Mouse (Mus musculus) left cerebral cortex, postnatal 10 days (tissue): ENCODE data around the gene Gm13889. TPM values are rescaled to one million over a fixed set of nuclear protein-coding genes. Genes with fewer than 3 reads are reported as not detected.

ENCODE experiments used
- DNase-seq, 2 experiments: peaks; one replicate each; pipeline ENCODE4 v3.0.0; 2021 to 2022; ENCODE audit warnings: low spot score in 2 of 2, mixed read lengths in 1 of 2; ENCODE audit errors: extremely low spot score in 1 of 2
- intact Hi-C: fragments of 180-260 bp; cut with DNase I; formaldehyde crosslinking; loops from one replicate; pipeline ENCODE4 v1.15.1; 2025
- total RNA-seq, 2 experiments: library from RNA; stranded (reverse); gene quantifications; 2 replicates each; pipeline ENCODE4 v1.2.3; 2021

The Gm13889 gene
- total RNA-seq, result 10 to 100 TPM; 62.6 to 66.5 TPM

- peak; percentile 91 to 93 for DNase-seq
- intact Hi-C loops, result loop anchor here (2.0 to 5.0 kb wide), 3 partner anchors 35 to 85 kb away; no protein-coding TSS in a partner anchor
These were observed at the start of gene Gm13889 for GRCm38 (mm10) chr2:93956908-93957784. Gene Gm13889, minus strand, starts transcription at chr2:93957201.

- peak; percentile 86 to 88 for DNase-seq
- intact Hi-C loops, result loop anchor here (2.0 kb wide), 1 partner anchor 132 kb away; no protein-coding TSS in a partner anchor
These were observed 45.3 kb upstream of the Gm13889 start for GRCm38 (mm10) chr2:94002331-94002730.

GRCm38 (mm10) chr2:94001918-94002317 is 44.9 kb upstream of the Gm13889 start:
- intact Hi-C loops, result loop anchor here (2.0 kb wide), 1 partner anchor 131 kb away; no protein-coding TSS in a partner anchor
- DNase-seq, result no peak

- DNase-seq, result no peak
- intact Hi-C loops, result no loop called here
These were observed 44.4 kb upstream of the Gm13889 start for GRCm38 (mm10) chr2:94001411-94001810.

- DNase-seq, result no peak
- intact Hi-C loops, result no loop called here
These were observed 39.3 kb upstream of the Gm13889 start, which contains the start of gene Gm27027 for GRCm38 (mm10) chr2:93996254-93996653. Gene Gm27027, minus strand, starts transcription at chr2:93996354.

- intact Hi-C loops, result loop anchor here (5.0 kb wide), 1 partner anchor 36 kb away; the partner anchor contains the start of gene Gm13889
- DNase-seq, result no peak
These were observed 35.8 kb upstream of the Gm13889 start for GRCm38 (mm10) chr2:93992810-93993209.

GRCm38 (mm10) chr2:93992259-93992658 is 35.3 kb upstream of the Gm13889 start:
- peak in 1 of 2 experiments; percentile 43 for DNase-seq
- intact Hi-C loops, result loop anchor here (5.0 kb wide), 1 partner anchor 35 kb away; the partner anchor contains the start of gene Gm13889

GRCm38 (mm10) chr2:93991336-93991735 is 34.3 kb upstream of the Gm13889 start:
- intact Hi-C loops, result loop anchor here (5.0 kb wide), 1 partner anchor 34 kb away; the partner anchor contains the start of gene Gm13889
- no peak for DNase-seq

- no peak for DNase-seq
- intact Hi-C loops, result no loop called here
These were observed 31.4 kb upstream of the Gm13889 start for GRCm38 (mm10) chr2:93988440-93988839.

- intact Hi-C loops, result no loop called here
- no peak for DNase-seq
These were observed 25.6 kb upstream of the Gm13889 start for GRCm38 (mm10) chr2:93982457-93983235.

GRCm38 (mm10) chr2:93979249-93980120 is 22.5 kb upstream of the Gm13889 start:
- DNase-seq, result no peak
- intact Hi-C loops, result no loop called here

- intact Hi-C loops, result no loop called here
- DNase-seq, result peak in 1 of 2 experiments; percentile 83
These were observed 19.6 kb upstream of the Gm13889 start for GRCm38 (mm10) chr2:93976436-93977252.

- DNase-seq, result no peak
- intact Hi-C loops, result no loop called here
These were observed 18.8 kb upstream of the Gm13889 start for GRCm38 (mm10) chr2:93975526-93976435.

GRCm38 (mm10) chr2:93975041-93975440 is 18.0 kb upstream of the Gm13889 start:
- DNase-seq, result no peak
- intact Hi-C loops, result no loop called here

- DNase-seq, result no peak
- intact Hi-C loops, result no loop called here
These were observed 14.6 kb upstream of the Gm13889 start for GRCm38 (mm10) chr2:93971647-93972046.

GRCm38 (mm10) chr2:93964494-93965160 is 7.6 kb upstream of the Gm13889 start:
- intact Hi-C loops, result no loop called here
- DNase-seq, result peak; percentile 42 to 54
